Mouse (Mus musculus) ES-E14 (cell line): ENCODE measurements at regions not wholly inside any gene's neighbourhood (a gene's known extent, or its start where the extent isn't known, plus 50 kb on each side); places are given as distances from the start of the nearest gene placed in this dataset.

ENCODE experiments used
- CHD2 ChIP-seq: IDR thresholded peaks from 2 replicates; pipeline ENCODE4 v1.6.1; 2014; ENCODE audit warnings: mild to moderate bottlenecking, low read depth, low read length, inconsistent platforms
- ZNF384 ChIP-seq: IDR thresholded peaks from 2 replicates; pipeline ENCODE4 v1.6.1; 2012; ENCODE audit warnings: low read depth, low read length, inconsistent platforms

GRCm38 (mm10) chr15:71129802-71130201 lies 2704.6 kb upstream of the Gm6569 start:
- TF ChIP-seq ZNF384, result no peak
- no peak for TF ChIP-seq CHD2
